Mouse (Mus musculus) embryonic facial prominence, embryonic 14.5 days (tissue): Measurements from ENCODE around the gene Nr6a1. TPM values are rescaled to one million over a fixed set of nuclear protein-coding genes. Genes with fewer than 3 reads are reported as not detected.

Experiments used
- ATAC-seq: fragments of 200-750 bp; cut with Nextera tagmentation; 2 replicates; pipeline ENCODE4 v1.8.0; 2017; ENCODE audit warnings: low read depth, moderate number of reproducible peaks, moderate TSS enrichment
- DNase-seq: peaks from one replicate; pipeline ENCODE4 v3.0.0-alpha.2; 2015; ENCODE audit warnings: low spot score
- H3K27ac ChIP-seq: fragments of 300-500 bp; sonication (generic); replicated peaks from 2 replicates; pipeline ENCODE4 v1.5.1; 2014; ENCODE audit warnings: low read depth, mild to moderate bottlenecking, low read length, moderate library complexity
- H3K27me3 ChIP-seq: fragments of 300-500 bp; sonication (generic); replicated peaks from 2 replicates; pipeline ENCODE4 v1.6.1; 2014; ENCODE audit warnings: low read length; ENCODE audit not compliant: control insufficient read depth, insufficient read depth
- H3K36me3 ChIP-seq: fragments of 300-500 bp; sonication (generic); 2 replicates; pipeline ENCODE4 v1.6.1; 2014; ENCODE audit warnings: low read length, mixed read lengths; ENCODE audit not compliant: control insufficient read depth, insufficient read depth
- H3K4me1 ChIP-seq: fragments of 300-500 bp; sonication (generic); 2 replicates; pipeline ENCODE4 v1.6.1; 2014; ENCODE audit warnings: antibody characterized with exemption, low read length; ENCODE audit not compliant: control insufficient read depth, insufficient read depth
- H3K4me2 ChIP-seq: fragments of 300-500 bp; sonication (generic); 2 replicates; pipeline ENCODE4 v1.6.1; 2014; ENCODE audit warnings: low read depth, mild to moderate bottlenecking, low read length, moderate library complexity, mixed read lengths
- H3K4me3 ChIP-seq: fragments of 300-500 bp; sonication (generic); 2 replicates; pipeline ENCODE4 v1.5.1; 2014; ENCODE audit warnings: low read depth, mild to moderate bottlenecking, low read length
- H3K9ac ChIP-seq: fragments of 300-500 bp; sonication (generic); 2 replicates; pipeline ENCODE4 v1.6.1; 2014; ENCODE audit warnings: low read depth, mild to moderate bottlenecking, low read length, moderate library complexity, mixed read lengths
- H3K9me3 ChIP-seq: fragments of 300-500 bp; sonication (generic); 2 replicates; pipeline ENCODE4 v1.6.1; 2016; ENCODE audit warnings: low read length; ENCODE audit not compliant: control insufficient read depth
- WGBS: fragments of 180-500 bp; shearing (Covaris S2); extraction: QIAGEN DNeasy Blood & Tissue Kit; methylation state at CpG from one replicate; pipeline ENCODE4 v1.1.7; 2014; 5-methylcytosine and 5-hydroxymethylcytosine counted together
- polyA plus RNA-seq: library from polyadenylated mRNA; unstranded; fragments of >200 nt; fragmentation: Nextera tagmentation; extraction: Ambion mirVana; gene quantifications from 2 replicates; pipeline ENCODE4 v1.2.1, GENCODE M21; 2014

Nr6a1 gene
- 1.2 and 1.7 TPM in 2 replicates for polyA plus RNA-seq

- H3K4me1 ChIP-seq = peaks cover 11% of the 10 kb centered on the region
- H3K4me3 ChIP-seq = peak within 1 kb of the TSS; percentile 77
- no peaks in the 10 kb centered on the region for H3K9me3 ChIP-seq
- peaks cover 21% of the 10 kb centered on the region for H3K27me3 ChIP-seq
- peak within 1 kb of the TSS; percentile 98 for H3K4me2 ChIP-seq
- ATAC-seq (peak; percentile 42), DNase-seq (peak; percentile 86)
- H3K27ac ChIP-seq = no peak within 1 kb of the TSS
- H3K9ac ChIP-seq = peak within 1 kb of the TSS; percentile 28; the same call in 1 of the 2 replicates
- H3K36me3 ChIP-seq = no peaks in the 10 kb centered on the region
- WGBS = 7% methylated on average over 19 of the region's 19 CpGs
Observed at GRCm38 (mm10) chr2:38927115-38927979, at the start of gene Nr6a1. Nr6a1 (minus strand) TSS chr2:38927688.

- no peak for DNase-seq
- Histone ChIP-seq H3K9me3 (no peaks in the 10 kb centered on the region), H3K27me3 (no peaks in the 10 kb centered on the region), H3K27ac (no peak overlapping the region), H3K36me3 (no peaks in the 10 kb centered on the region), H3K4me2 (no peak overlapping the region), H3K9ac (no peak overlapping the region), H3K4me1 (no peaks in the 10 kb centered on the region), H3K4me3 (no peak overlapping the region)
- WGBS = 78% methylated on average over 21 of the region's 21 CpGs
- no peak for ATAC-seq
Observed at GRCm38 (mm10) chr2:38975941-38976805, 48.7 kb upstream of the Nr6a1 start.

- DNase-seq = no peak
- Histone ChIP-seq H3K9ac (no peak overlapping the region), H3K4me1 (no peaks in the 10 kb centered on the region), H3K36me3 (no peaks in the 10 kb centered on the region), H3K27ac (no peak overlapping the region), H3K27me3 (no peaks in the 10 kb centered on the region), H3K9me3 (no peaks in the 10 kb centered on the region), H3K4me3 (no peak overlapping the region), H3K4me2 (no peak overlapping the region)
- WGBS = 66% methylated on average over 3 of the region's 3 CpGs
- ATAC-seq = no peak
Observed at GRCm38 (mm10) chr2:38975181-38975580, 47.7 kb upstream of the Nr6a1 start.

DNA sequence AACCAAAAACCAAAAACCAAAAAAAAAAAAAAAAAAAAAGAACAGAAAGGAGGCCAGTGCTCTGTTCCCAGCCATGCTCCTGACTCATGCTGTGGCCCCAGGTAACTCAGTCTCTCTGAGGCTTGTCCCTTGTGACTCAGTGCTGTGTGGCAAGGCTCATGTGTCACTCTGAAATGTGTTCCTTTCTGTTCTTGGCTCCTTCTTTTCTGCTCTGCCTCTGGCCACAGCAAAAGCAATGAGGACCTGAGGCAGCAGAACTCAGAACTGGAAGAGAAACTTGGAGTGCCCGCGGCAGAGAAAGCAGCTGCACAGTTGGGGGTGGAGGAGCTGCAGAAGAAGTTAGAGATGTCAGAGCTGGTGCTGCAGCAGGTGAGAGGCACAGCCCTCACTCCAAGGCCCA lies 46.7 kb upstream of the Nr6a1 start:
- Histone ChIP-seq H3K9ac (no peak overlapping the region), H3K36me3 (no peaks in the 10 kb centered on the region), H3K27me3 (no peaks in the 10 kb centered on the region), H3K27ac (no peak overlapping the region), H3K9me3 (0 out of 2 replicates have a peak, but pooled peaks cover 2% of the 10 kb centered on the region), H3K4me3 (no peak overlapping the region), H3K4me2 (no peak overlapping the region), H3K4me1 (no peaks in the 10 kb centered on the region)
- ATAC-seq = no peak
- DNase-seq = no peak
- 28% methylated on average over 2 of the region's 2 CpGs for WGBS

DNA sequence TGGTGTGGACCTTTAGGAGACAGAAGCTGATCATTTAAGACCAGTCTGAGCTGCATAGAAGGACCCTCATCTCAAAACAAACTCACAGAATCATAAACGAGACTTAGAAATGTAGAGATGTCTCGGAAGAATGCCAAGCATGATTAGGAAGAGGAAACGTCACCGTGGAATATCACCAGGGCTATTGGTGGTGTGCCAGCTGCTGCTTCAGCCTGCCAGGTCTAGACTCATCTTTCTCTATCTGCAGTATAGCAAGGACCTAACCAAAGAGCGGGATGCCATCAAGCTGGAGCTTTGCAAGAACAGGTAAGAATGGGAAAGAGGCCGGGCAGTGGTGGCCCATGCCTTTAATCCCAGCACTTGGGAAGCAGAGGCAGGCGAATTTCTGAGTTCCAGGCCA lies 46.2 kb upstream of the Nr6a1 start:
- DNase-seq (no peak), ATAC-seq (no peak)
- 0 out of 2 replicates have a peak, but pooled peaks cover 3% of the 10 kb centered on the region for H3K9me3 ChIP-seq
- H3K4me1 ChIP-seq = no peaks in the 10 kb centered on the region
- no peak overlapping the region for H3K9ac ChIP-seq
- H3K4me2 ChIP-seq = no peak overlapping the region
- no peaks in the 10 kb centered on the region for H3K36me3 ChIP-seq
- no peak overlapping the region for H3K27ac ChIP-seq
- no peak overlapping the region for H3K4me3 ChIP-seq
- 77% methylated on average over 7 of the region's 7 CpGs for WGBS
- no peaks in the 10 kb centered on the region for H3K27me3 ChIP-seq

GRCm38 (mm10) chr2:38973223-38973622 lies 45.7 kb upstream of the Nr6a1 start:
- no peaks in the 10 kb centered on the region for H3K36me3 ChIP-seq

DNA sequence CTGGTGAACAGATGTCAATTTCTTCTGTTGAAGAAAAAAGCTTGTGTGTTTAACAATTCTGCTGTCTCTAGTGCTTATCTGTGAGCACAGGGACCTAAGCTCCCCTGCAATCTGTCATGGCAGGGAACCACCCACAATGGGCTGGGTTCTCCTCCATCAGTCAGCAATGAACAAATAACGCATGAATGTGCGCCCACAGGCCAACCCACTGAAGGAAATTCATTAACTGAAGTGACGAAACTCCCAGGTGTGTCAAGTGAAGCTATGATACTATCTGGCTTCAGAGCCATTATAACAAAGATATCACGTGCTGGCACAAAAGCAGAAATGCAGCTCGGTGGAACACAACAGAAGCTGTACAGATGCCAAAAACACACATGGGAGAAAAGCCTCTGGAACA lies 42.6 kb upstream of the Nr6a1 start:
- no peak overlapping the region for H3K27ac ChIP-seq
- H3K4me2 ChIP-seq = no peak overlapping the region
- no peak overlapping the region for H3K9ac ChIP-seq
- H3K36me3 ChIP-seq = no peaks in the 10 kb centered on the region
- H3K27me3 ChIP-seq = no peaks in the 10 kb centered on the region
- ATAC-seq (no peak), DNase-seq (no peak)
- 71% methylated on average over 5 of the region's 5 CpGs for WGBS
- 0 out of 2 replicates have a peak, but pooled peaks cover 3% of the 10 kb centered on the region for H3K9me3 ChIP-seq
- no peak overlapping the region for H3K4me3 ChIP-seq
- no peaks in the 10 kb centered on the region for H3K4me1 ChIP-seq

More at GRCm38 (mm10) chr2:38973223-38973622, 45.7 kb upstream of the Nr6a1 start:
- Histone ChIP-seq H3K9ac (no peak overlapping the region), H3K4me3 (no peak overlapping the region), H3K27me3 (no peaks in the 10 kb centered on the region), H3K9me3 (0 out of 2 replicates have a peak, but pooled peaks cover 3% of the 10 kb centered on the region), H3K4me1 (no peaks in the 10 kb centered on the region), H3K27ac (no peak overlapping the region), H3K4me2 (no peak overlapping the region)
- no peak for ATAC-seq
- no peak for DNase-seq
- WGBS = 42% methylated on average over 2 of the region's 2 CpGs

DNA sequence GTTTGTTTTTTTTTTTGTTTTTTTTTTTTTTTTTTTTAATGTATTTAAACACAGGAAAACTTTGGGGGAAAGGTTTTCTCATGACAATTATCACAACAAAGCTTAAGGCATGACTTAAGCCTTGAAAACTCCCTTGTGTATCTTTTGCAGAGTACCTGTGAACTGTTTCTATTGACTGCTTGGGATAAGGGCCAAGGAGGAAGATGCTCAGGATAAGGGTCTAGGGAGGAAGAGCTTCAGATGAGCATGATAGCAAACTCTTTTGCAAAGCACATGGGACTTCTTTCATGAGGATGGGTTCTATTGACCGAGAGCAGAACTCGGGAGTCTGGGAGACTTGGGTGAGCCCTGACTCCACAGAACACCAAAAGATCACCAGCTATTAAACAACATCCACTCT lies 42.2 kb upstream of the Nr6a1 start:
- no peak overlapping the region for H3K4me3 ChIP-seq
- no peaks in the 10 kb centered on the region for H3K27me3 ChIP-seq
- no peak for DNase-seq
- 89% methylated on average over 2 of the region's 2 CpGs for WGBS
- no peaks in the 10 kb centered on the region for H3K4me1 ChIP-seq
- H3K9ac ChIP-seq = no peak overlapping the region
- no peaks in the 10 kb centered on the region for H3K36me3 ChIP-seq
- ATAC-seq = no peak
- H3K27ac ChIP-seq = no peak overlapping the region
- 0 out of 2 replicates have a peak, but pooled peaks cover 3% of the 10 kb centered on the region for H3K9me3 ChIP-seq
- H3K4me2 ChIP-seq = no peak overlapping the region
